Mouse (Mus musculus) ovary, postnatal 36 days (tissue): ENCODE measurements around the gene Lysmd4.
"Not testable (repeated sequence)": the region's sequence is repeated elsewhere in the genome, so short reads cannot be mapped to it uniquely, and the experiment has no call there.

Experiments
- DNase-seq: peaks from one replicate; pipeline ENCODE4 v3.0.0; 2022; ENCODE audit warnings: low spot score, mixed read lengths

The Lysmd4 gene

DNA sequence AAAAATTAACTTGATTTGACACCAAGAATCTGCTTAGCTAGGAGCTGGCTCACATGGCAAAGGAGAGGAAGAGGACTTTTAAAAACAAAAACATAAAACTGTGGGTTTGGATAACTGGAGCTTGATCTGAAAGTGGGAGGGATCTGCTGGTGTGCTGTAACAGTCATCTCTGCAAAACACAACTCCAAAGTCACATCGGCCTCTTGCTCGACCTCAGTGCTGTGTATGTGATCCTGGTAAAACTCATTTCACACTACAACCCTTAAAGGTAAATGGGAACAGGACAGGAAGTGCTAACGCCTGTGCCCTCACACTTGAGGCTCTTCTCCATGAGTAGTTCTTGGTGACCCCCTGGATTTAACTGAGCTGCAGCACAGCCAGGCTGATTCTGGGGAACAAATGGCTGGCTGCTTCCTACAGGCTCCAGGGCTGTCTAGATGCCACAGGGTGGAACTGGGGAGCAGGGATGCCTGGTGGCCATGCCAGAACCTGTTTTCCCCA, 8.3 kb downstream of the Lysmd4 start:
- DNase-seq: no peak

- DNase-seq: no peak
Measured at GRCm38 (mm10) chr7:67232504-67232903, 10.2 kb downstream of the Lysmd4 start.

GRCm38 (mm10) chr7:67234797-67235196, 12.5 kb downstream of the Lysmd4 start:
- DNase-seq: no peak

DNA sequence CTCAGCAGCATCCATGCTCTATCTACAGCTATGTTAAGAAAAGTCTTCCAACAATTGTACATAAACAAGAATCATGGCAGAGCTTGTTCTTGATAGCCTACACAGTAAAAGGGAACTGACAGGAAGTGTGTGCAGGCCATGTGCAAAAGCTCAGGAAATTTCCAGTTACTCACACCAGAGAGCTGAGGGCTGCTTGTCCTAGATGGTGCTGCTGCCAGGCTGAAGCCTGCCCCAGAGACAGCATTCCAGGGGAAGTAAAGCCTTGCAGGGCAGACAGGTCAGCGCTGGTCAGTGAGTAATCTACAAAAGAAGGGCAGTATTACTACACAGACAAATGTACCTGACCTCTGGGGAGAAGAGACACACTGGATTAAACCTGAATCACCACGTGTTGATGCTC, 14.0 kb downstream of the Lysmd4 start:
- no peak for DNase-seq

- DNase-seq: no peak
Measured at GRCm38 (mm10) chr7:67237752-67238151, 15.4 kb downstream of the Lysmd4 start.

DNA sequence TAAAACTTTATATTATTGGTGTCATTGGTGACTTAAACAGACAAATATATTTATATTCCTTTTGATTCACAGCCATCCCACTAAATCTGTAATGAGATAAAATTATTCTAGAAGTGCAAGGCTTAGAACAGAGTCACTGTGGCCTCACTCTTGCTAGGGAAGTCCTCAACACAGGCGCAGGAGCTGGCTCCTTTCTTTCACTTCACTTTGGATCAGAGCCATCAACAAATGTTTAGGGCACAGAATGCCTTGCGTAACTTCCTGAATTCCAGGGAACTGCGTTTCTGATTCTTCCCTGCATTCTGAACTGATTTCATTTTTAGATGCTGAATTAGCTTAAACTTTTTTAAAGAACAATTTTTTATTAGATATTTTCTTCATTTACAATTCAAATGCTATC, 19.6 kb downstream of the Lysmd4 start:
- DNase-seq: no peak

- no peak for DNase-seq
Measured at GRCm38 (mm10) chr7:67243121-67243893, 21.0 kb downstream of the Lysmd4 start.

GRCm38 (mm10) chr7:67243894-67244282, 21.5 kb downstream of the Lysmd4 start:
- no peak for DNase-seq

GRCm38 (mm10) chr7:67245255-67245654, 22.9 kb downstream of the Lysmd4 start:
- no peak for DNase-seq

DNA sequence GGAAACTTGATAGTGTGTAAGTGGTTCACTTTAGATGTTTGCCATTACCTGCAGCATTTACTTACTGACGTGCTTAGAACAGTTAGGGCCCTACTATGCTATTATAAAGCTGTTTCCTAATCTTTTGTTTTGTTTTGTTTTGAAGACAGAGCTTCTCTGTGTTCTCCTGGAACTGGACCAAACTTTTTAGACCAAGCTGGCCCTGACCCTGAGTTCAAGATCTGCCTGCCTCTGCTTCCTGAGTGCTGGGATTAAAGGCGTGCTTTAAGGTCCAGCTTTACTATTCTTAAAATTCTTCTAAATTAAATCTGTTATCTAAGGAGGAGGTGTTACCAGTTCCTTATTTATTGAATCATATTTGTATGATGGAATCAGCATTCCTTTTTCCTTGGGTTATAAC, 23.7 kb downstream of the Lysmd4 start:
- no peak for DNase-seq

GRCm38 (mm10) chr7:67259828-67260563, 37.7 kb downstream of the Lysmd4 start:
- peak; percentile 42 for DNase-seq

GRCm38 (mm10) chr7:67270447-67270846, 48.1 kb downstream of the Lysmd4 start:
- DNase-seq: not testable (repeated sequence)

GRCm38 (mm10) chr7:67283581-67283980, 61.2 kb downstream of the Lysmd4 start:
- no peak for DNase-seq

DNA sequence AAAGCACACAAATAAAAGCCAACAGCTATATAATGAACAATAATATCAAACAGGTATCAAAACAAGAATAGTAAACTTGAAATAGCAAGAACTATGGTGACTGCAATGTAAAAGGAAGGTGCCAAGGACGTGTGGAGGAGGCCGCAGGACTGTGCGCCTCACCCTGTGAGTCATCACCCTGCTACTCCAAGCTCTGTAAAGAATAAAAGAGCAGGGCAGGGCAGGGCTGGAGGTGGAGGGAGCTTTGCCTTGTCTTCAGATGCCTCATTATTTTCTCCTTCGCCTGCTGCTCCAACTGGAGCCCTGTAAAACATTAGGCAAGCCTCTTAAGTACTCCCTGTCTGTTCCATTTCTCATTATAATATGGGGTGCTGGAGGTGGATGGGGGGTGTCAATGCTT, 65.1 kb downstream of the Lysmd4 start:
- DNase-seq: no peak

DNA sequence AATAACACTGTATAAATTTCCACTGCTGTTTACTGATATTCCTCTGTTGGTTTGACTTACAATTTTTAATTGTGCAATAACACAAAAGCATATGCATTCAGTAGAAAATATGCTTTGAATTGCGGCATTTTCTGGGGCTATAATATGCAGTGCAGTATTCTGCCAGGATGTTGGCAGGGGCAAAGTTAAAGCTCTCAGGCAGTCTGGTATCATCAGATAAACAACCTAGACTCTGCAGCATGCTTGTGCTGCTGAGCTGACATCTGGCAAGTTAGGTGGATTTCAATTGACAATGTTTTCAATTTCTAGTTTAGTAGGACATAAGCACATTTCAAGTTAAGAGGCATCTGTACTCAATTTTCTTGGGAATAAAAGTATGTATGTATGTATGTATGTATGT, 69.0 kb downstream of the Lysmd4 start:
- DNase-seq: no peak

GRCm38 (mm10) chr7:67296419-67296818, 74.1 kb downstream of the Lysmd4 start:
- DNase-seq: no peak

DNA sequence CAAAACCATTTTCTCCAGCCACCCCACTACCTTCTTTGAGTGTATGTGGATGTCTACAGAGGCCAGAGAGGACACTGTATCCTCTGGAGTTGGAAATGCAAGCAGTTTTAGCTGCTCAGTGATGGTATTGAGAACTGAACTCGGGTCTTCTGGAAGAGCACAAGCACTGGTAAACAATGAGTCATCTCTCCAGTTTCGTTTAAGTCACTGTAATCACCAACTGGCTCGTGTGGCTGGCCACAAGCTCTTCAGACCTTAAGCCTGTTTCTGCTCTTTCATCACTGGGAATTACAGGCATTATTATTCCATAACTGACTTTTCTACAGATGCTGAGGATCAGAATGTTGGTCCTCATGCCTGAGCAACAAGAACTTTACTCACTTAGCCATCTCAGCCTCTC, 82.6 kb downstream of the Lysmd4 start:
- no peak for DNase-seq

GRCm38 (mm10) chr7:67307078-67307477, 84.7 kb downstream of the Lysmd4 start:
- DNase-seq: no peak

DNA sequence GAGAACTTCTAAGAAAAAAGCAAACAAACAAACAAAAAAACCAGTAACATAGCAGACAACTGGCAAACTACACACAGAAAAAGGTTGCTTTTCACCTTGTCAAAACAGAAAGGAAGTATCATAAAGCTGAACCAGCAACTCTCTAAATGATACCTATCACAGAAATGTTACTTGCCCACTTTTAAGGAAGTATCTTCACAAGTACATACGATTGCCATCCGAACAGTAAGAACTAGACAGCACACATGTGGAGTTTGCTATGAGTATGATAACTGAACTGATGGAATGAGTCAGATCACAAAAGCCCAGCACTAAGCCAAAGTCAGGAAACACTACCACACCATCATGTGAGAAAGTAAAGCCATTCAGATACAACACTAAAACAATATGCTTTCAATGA, 85.8 kb downstream of the Lysmd4 start:
- no peak for DNase-seq

GRCm38 (mm10) chr7:67310151-67310550, 87.8 kb downstream of the Lysmd4 start:
- DNase-seq: no peak

DNA sequence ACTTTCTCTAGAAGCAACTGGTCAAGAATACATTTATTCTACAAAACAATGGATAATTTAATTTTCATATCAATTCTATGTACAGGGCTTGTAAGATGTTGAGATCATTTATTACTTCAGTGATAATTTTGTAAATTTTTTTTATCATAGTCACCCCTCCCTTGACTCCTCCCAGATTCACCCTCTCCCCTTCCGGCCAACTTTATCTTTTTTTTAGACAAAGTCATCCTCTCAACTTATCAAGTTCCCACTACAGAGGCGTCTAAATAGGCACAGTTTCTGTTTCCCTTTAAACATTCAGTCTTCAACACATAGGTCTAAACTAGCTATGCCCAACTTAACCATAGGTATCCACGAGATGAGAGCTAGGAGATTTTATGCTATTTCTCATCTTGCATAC, 90.9 kb downstream of the Lysmd4 start:
- DNase-seq: no peak

DNA sequence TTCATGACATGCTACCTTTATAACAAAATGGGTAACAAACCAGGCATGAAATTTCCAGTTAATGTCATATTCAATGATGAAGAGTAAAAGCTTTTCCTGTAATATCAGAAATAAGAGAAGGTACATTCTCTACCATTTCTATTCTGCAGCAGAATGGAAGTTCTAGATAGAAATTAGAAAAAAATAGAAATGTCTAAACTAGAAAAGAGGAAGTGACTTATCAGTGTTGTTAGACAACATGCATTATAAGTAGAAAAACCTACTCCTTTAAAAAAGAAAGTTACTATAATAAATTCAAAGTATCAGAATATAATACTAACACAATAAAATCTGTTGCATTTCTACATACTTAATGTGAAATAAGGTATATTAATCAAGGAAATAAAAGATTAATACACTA, 96.4 kb downstream of the Lysmd4 start:
- no peak for DNase-seq

DNA sequence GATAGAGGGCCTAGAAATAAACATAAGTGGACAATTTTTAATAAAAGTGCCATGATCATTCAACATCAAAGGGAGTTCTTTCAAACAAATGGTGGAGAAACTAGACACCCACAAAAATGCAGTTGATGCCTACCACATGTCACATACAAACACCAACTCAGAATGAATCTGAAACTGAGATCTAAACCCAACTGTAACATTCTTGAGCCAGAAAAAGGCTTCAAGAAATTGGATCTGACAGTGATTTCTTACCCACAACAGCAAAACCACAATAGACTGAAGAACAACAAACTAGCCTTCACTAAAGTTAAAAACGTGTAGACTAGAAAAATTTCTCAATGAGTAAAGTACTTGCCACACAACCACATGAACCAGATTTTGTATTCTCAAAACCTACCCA, 98.0 kb downstream of the Lysmd4 start:
- no peak for DNase-seq
